In genomic region chr6:31113558-31114326, GRCm38 (mm10) we compare ENCODE assay signal across 7 mouse cellular contexts.
DNase-seq lines count a peak whose midpoint lies in the region; ATAC-seq and TF ChIP-seq lines count a peak whose summit lies in the region.

No protein-coding gene starts in this region.

- no peak for DNase-seq in spleen, adult 2 months (ENCODE audit: low read depth in 1 of 2, low spot score in 2 of 2)
- DNase-seq in spleen, adult 12 weeks (ENCODE audit: low spot score): no peak
- DNase-seq in heart, postnatal 0 days (ENCODE audit: low spot score): no peak
- peak; percentile 68 to 79 for DNase-seq in lung, adult 18-20 months
- DNase-seq in neural tube, embryonic 10.5 days (ENCODE audit: extremely low spot score, low spot score): no peak
- no peak for DNase-seq in layer of hippocampus, postnatal 25 days (ENCODE audit: extremely low spot score in 1 of 2, low spot score in 1 of 2)
- DNase-seq in left cerebral cortex, postnatal 10 days (ENCODE audit: extremely low spot score in 1 of 2, low spot score in 2 of 2): no peak

- WGBS in spleen, adult 2 months: 81% methylated on average over 21 of the region's 21 CpGs
- WGBS in heart, postnatal 0 days: 76% methylated on average over 21 of the region's 21 CpGs

- H3K4me2 ChIP-seq in heart, postnatal 0 days (ENCODE audit: low read depth, low read length): peak overlapping the region; percentile 44; the same call in 1 of the 2 replicates

- no peak for TF ChIP-seq EP300 in heart, postnatal 0 days (IDR thresholded peaks at IDR 0.05; ENCODE audit: low read depth)

- peaks cover 9% of the 10 kb centered on the region; the same call in 1 of the 2 replicates for H3K9me3 ChIP-seq in heart, postnatal 0 days (replicated peaks; ENCODE audit: control insufficient read depth, low read length)

- no peaks in the 10 kb centered on the region for H3K27me3 ChIP-seq in spleen, adult 2 months (ENCODE audit: control insufficient read depth, insufficient read depth, low read length)
- no peaks in the 10 kb centered on the region for H3K27me3 ChIP-seq in heart, postnatal 0 days (ENCODE audit: control insufficient read depth, insufficient read depth, low read length)

- H3K4me1 ChIP-seq in spleen, adult 2 months (ENCODE audit: control insufficient read depth, insufficient read depth, insufficient read length): peaks cover 24% of the 10 kb centered on the region
- peaks cover 22% of the 10 kb centered on the region for H3K4me1 ChIP-seq in heart, postnatal 0 days (ENCODE audit: control insufficient read depth, insufficient read depth)

- no peak for TF ChIP-seq POLR2A in spleen, adult 2 months (IDR thresholded peaks at IDR 0.05; ENCODE audit: low read depth, low read length)

- peak overlapping the region; percentile 61 for H3K4me3 ChIP-seq in spleen, adult 2 months (ENCODE audit: extremely low read depth, insufficient read depth, insufficient read length)
- H3K4me3 ChIP-seq in heart, postnatal 0 days (ENCODE audit: low read depth, low read length): peak overlapping the region; percentile 24

- no peak for TF ChIP-seq CTCF in spleen, adult 2 months (IDR thresholded peaks at IDR 0.05; ENCODE audit: extremely low read depth, insufficient read depth, insufficient read length, insufficient replicate concordance)
- TF ChIP-seq CTCF in heart, postnatal 0 days (IDR thresholded peaks at IDR 0.05; ENCODE audit: low read depth): no peak

- no peak for ATAC-seq in heart, postnatal 0 days (ENCODE audit: insufficient read depth, low read depth)

- intact Hi-C loops in left cerebral cortex, postnatal 10 days (cut with DNase I): no loop called here

- H3K9ac ChIP-seq in heart, postnatal 0 days (replicated peaks; ENCODE audit: low read depth, low read length): no peak overlapping the region

- H3K36me3 ChIP-seq in spleen, adult 2 months (ENCODE audit: control insufficient read depth, insufficient read depth, low read length): peaks cover 1% of the 10 kb centered on the region; the same call in 1 of the 2 replicates
- H3K36me3 ChIP-seq in heart, postnatal 0 days (replicated peaks; ENCODE audit: control insufficient read depth, insufficient read depth, low read length): no peaks in the 10 kb centered on the region

- H3K27ac ChIP-seq in spleen, adult 2 months (ENCODE audit: insufficient read depth, low read length): peak overlapping the region; percentile 34
- peak overlapping the region; percentile 83 for H3K27ac ChIP-seq in heart, postnatal 0 days (ENCODE audit: low read depth)

Comparison
In these comparisons a context has a peak if more than half of its experiments do, and no peak if none do; other contexts are left out.
1. DNase-seq: peak in lung, adult 18-20 months (2 of 2); none in spleen, adult 2 months (0 of 2), spleen, adult 12 weeks (single experiment), heart, postnatal 0 days (single experiment), neural tube, embryonic 10.5 days (single experiment), layer of hippocampus, postnatal 25 days (0 of 2) and left cerebral cortex, postnatal 10 days (0 of 2).